Comparison of ENCODE assay signal across 21 mouse cellular contexts in genomic region chr2:181832745-181833144, GRCm38 (mm10). TPM values are rescaled to one million over a fixed set of nuclear protein-coding genes. Genes with fewer than 3 reads are reported as not detected.
DNase-seq lines count a peak whose midpoint lies in the region; ATAC-seq lines count a peak whose summit lies in the region.
"Had no signal": no experiment of that assay in that cellular context is flagged by ENCODE, and none has a peak within 500 bp of the region (broad histone marks: within the 10 kb centered on the region; RNA-seq: fewer than 3 reads in every experiment).

No protein-coding gene starts in this region.

- 72% methylated on average over 2 of the region's 2 CpGs for WGBS in midbrain, embryonic 11.5 days
- 65% methylated on average over 2 of the region's 2 CpGs for WGBS in midbrain, embryonic 16.5 days
- 88% methylated on average over 2 of the region's 2 CpGs for WGBS in hindbrain, embryonic 14.5 days

- no peak overlapping the region for H3K4me2 ChIP-seq in midbrain, embryonic 11.5 days
- no peak overlapping the region for H3K4me2 ChIP-seq in midbrain, embryonic 16.5 days (ENCODE audit: low read length)
- H3K4me2 ChIP-seq in hindbrain, embryonic 14.5 days (replicated peaks), result no peak overlapping the region
- H3K4me2 ChIP-seq: embryonic facial prominence, embryonic 13.5 days had no signal

- no peak overlapping the region for H3K9ac ChIP-seq in midbrain, embryonic 11.5 days (ENCODE audit: low read length)
- no peak overlapping the region for H3K9ac ChIP-seq in midbrain, embryonic 16.5 days (ENCODE audit: low read depth, low read length)
- no peak overlapping the region for H3K9ac ChIP-seq in hindbrain, embryonic 14.5 days
- H3K9ac ChIP-seq: embryonic facial prominence, embryonic 13.5 days had no signal

- no peaks in the 10 kb centered on the region for H3K27me3 ChIP-seq in midbrain, embryonic 11.5 days (ENCODE audit: control insufficient read depth, insufficient read depth, low read length)
- H3K27me3 ChIP-seq in midbrain, embryonic 16.5 days (ENCODE audit: control insufficient read depth, insufficient read depth, low read depth, low read length), result no peaks in the 10 kb centered on the region
- H3K27me3 ChIP-seq in hindbrain, embryonic 14.5 days (ENCODE audit: control insufficient read depth, insufficient read depth, low read length), result no peaks in the 10 kb centered on the region
- H3K27me3 ChIP-seq: embryonic facial prominence, embryonic 13.5 days had no signal

- ATAC-seq in midbrain, embryonic 11.5 days (ENCODE audit: low FRiP score), result no peak
- no peak for ATAC-seq in midbrain, embryonic 16.5 days
- no peak for ATAC-seq in hindbrain, embryonic 14.5 days (ENCODE audit: low FRiP score)
- ATAC-seq: activated CD4-positive, CD25-positive, alpha-beta regulatory T cell, adult 4 months; forebrain, embryonic 16.5 days; lung, postnatal 0 days had no signal

- no peaks in the 10 kb centered on the region for H3K9me3 ChIP-seq in midbrain, embryonic 11.5 days (ENCODE audit: control insufficient read depth, low read length)
- no peaks in the 10 kb centered on the region for H3K9me3 ChIP-seq in midbrain, embryonic 16.5 days (replicated peaks; ENCODE audit: control insufficient read depth, low read length, poor library complexity, severe bottlenecking)
- H3K9me3 ChIP-seq in hindbrain, embryonic 14.5 days (ENCODE audit: control insufficient read depth, low read length), result no peaks in the 10 kb centered on the region
- H3K9me3 ChIP-seq: embryonic facial prominence, embryonic 13.5 days; heart, embryonic 10.5 days had no signal

- H3K4me3 ChIP-seq in midbrain, embryonic 11.5 days (ENCODE audit: low read depth, low read length), result no peak overlapping the region
- H3K4me3 ChIP-seq in midbrain, embryonic 16.5 days (ENCODE audit: low read depth, low read length), result no peak overlapping the region
- no peak overlapping the region for H3K4me3 ChIP-seq in hindbrain, embryonic 14.5 days (replicated peaks; ENCODE audit: low read length)
- H3K4me3 ChIP-seq: embryonic facial prominence, embryonic 13.5 days; heart, embryonic 10.5 days; layer of hippocampus, adult 2 months had no signal

- DNase-seq in adrenal gland, adult 2 months, result peak; percentile 17
- DNase-seq in adrenal gland, adult 8-10 months, result no peak
- DNase-seq in midbrain, embryonic 11.5 days (ENCODE audit: low spot score, missing footprints), result peak; percentile 80
- peak; percentile 48 for DNase-seq in cerebellum, adult 9-10 months
- no peak for DNase-seq in thymus, adult 18-20 months
- no peak for DNase-seq in hindbrain, embryonic 14.5 days (ENCODE audit: low spot score)
- DNase-seq in lung, postnatal 14 days, result no peak
- DNase-seq: adrenal gland, postnatal 36 days; kidney, adult 18-20 months; kidney, postnatal 14 days; left cerebral cortex, postnatal 4 days; liver; thymus, postnatal 14 days had no signal

- H3K36me3 ChIP-seq in midbrain, embryonic 11.5 days (ENCODE audit: control insufficient read depth, insufficient read depth, low read length), result no peaks in the 10 kb centered on the region
- H3K36me3 ChIP-seq in midbrain, embryonic 16.5 days (ENCODE audit: control insufficient read depth, insufficient read depth, low read length), result 0 out of 2 replicates have a peak, but pooled peaks cover 4% of the 10 kb centered on the region
- H3K36me3 ChIP-seq in hindbrain, embryonic 14.5 days (replicated peaks; ENCODE audit: control insufficient read depth, insufficient read depth), result peaks cover 37% of the 10 kb centered on the region
- H3K36me3 ChIP-seq: embryonic facial prominence, embryonic 13.5 days; heart, embryonic 10.5 days had no signal

- H3K4me1 ChIP-seq in midbrain, embryonic 11.5 days (ENCODE audit: control insufficient read depth, insufficient read depth, low read length), result 0 out of 2 replicates have a peak, but pooled peaks cover 4% of the 10 kb centered on the region
- peaks cover 4% of the 10 kb centered on the region; the same call in 1 of the 2 replicates for H3K4me1 ChIP-seq in midbrain, embryonic 16.5 days (ENCODE audit: control insufficient read depth, insufficient read depth, low read length)
- no peaks in the 10 kb centered on the region for H3K4me1 ChIP-seq in hindbrain, embryonic 14.5 days (replicated peaks; ENCODE audit: control insufficient read depth, insufficient read depth, low read length)
- H3K4me1 ChIP-seq: embryonic facial prominence, embryonic 13.5 days; heart, embryonic 10.5 days had no signal

- H3K27ac ChIP-seq in midbrain, embryonic 11.5 days (ENCODE audit: low read depth, low read length), result no peak overlapping the region
- H3K27ac ChIP-seq in midbrain, embryonic 16.5 days (ENCODE audit: low read length), result no peak overlapping the region
- no peak overlapping the region for H3K27ac ChIP-seq in hindbrain, embryonic 14.5 days
- H3K27ac ChIP-seq: embryonic facial prominence, embryonic 13.5 days; heart, embryonic 10.5 days; layer of hippocampus, adult 2 months; stomach, postnatal 0 days had no signal

RNA-seq across cellular contexts. Expression of gene Pcmtd2, which starts 4.9 kb away (rescaled TPM):
- 10 to 100 TPM; 48.0 to 69.7 TPM for total RNA-seq in adrenal gland, adult 2 months (2021)
- 18.3 and 21.5 TPM in 2 replicates for polyA plus RNA-seq in adrenal gland, adult 2 months (2012; rRNA removed)
- 100 to 1,000 TPM in 2 of 4 experiments, 10 to 100 TPM in 2; 87.3 to 104 (median 99.9) TPM for total RNA-seq in adrenal gland, adult 8-10 months (2022)
- 36.5 and 37.7 TPM in 2 replicates for polyA plus RNA-seq in midbrain, embryonic 11.5 days (2014; fragmentation: Nextera tagmentation; extraction: Ambion mirVana)
- 34.4 and 36.4 TPM in 2 replicates for polyA plus RNA-seq in midbrain, embryonic 16.5 days (2015; fragmentation: Nextera tagmentation; extraction: Ambion mirVana)
- 29.0 and 32.6 TPM in 2 replicates for polyA plus RNA-seq in hindbrain, embryonic 14.5 days (2014; fragmentation: Nextera tagmentation; extraction: Ambion mirVana)

RNA-seq across cellular contexts. Expression of gene Polr3k, which starts 31.4 kb away (rescaled TPM):
- total RNA-seq in adrenal gland, adult 2 months (2021), result 10 to 100 TPM; 15.8 to 20.1 TPM
- 0.94 and 1.9 TPM in 2 replicates for polyA plus RNA-seq in adrenal gland, adult 2 months (2012; rRNA removed)
- 10 to 100 TPM; 18.3 to 24.6 (median 22.7) TPM for total RNA-seq in adrenal gland, adult 8-10 months (2022)
- 100 and 102 TPM in 2 replicates for polyA plus RNA-seq in midbrain, embryonic 11.5 days (2014; fragmentation: Nextera tagmentation; extraction: Ambion mirVana)
- 79.4 and 85.3 TPM in 2 replicates for polyA plus RNA-seq in midbrain, embryonic 16.5 days (2015; fragmentation: Nextera tagmentation; extraction: Ambion mirVana)
- polyA plus RNA-seq in hindbrain, embryonic 14.5 days (2014; fragmentation: Nextera tagmentation; extraction: Ambion mirVana), result 75.7 and 80.9 TPM in 2 replicates

Comparison
In these comparisons a context has a peak if more than half of its experiments do, and no peak if none do; other contexts are left out.
1. DNase-seq: peak in adrenal gland, adult 2 months (single experiment), midbrain, embryonic 11.5 days (single experiment) and cerebellum, adult 9-10 months (single experiment); none in adrenal gland, adult 8-10 months (single experiment), thymus, adult 18-20 months (0 of 2), hindbrain, embryonic 14.5 days (single experiment) and lung, postnatal 14 days (single experiment).
2. RNA of gene Polr3k, which starts 31.4 kb away (polyA plus RNA-seq): 100 to 102 TPM in midbrain, embryonic 11.5 days, 79.4 to 85.3 TPM in midbrain, embryonic 16.5 days and 75.7 to 80.9 TPM in hindbrain, embryonic 14.5 days; 0.94 to 1.9 TPM in adrenal gland, adult 2 months; every median in the first group is over 10 times any median in the second.